Mouse (Mus musculus): Measurements from ENCODE around the gene Slc9a6. TPM values are rescaled to one million over a fixed set of nuclear protein-coding genes. Genes with fewer than 3 reads are reported as not detected.
A peak's percentile ranks its signal among the peaks of the same experiment; 100 is the strongest.

Slc9a6 gene
- total and polyA plus RNA-seq, 3 experiments = 5.2 to 7.6 (median 5.3) TPM

- Histone ChIP-seq H3K27me3 (replicated peaks) (no peaks in the 10 kb centered on the region), H3K27ac (ENCODE audit: insufficient read depth, low read depth) (no peak overlapping the region)
- dilution Hi-C loops (cut with MboI; ENCODE audit: extremely low pct_ligation_motif_present, extremely low pct_unique_long_range_greater_than_20kb, low sequenced_read_pairs) = no loop called here
These were observed 12.2 kb upstream of the Slc9a6 start for GRCm38 (mm10) chrX:56597219-56597886.

GRCm38 (mm10) chrX:56597887-56598640 lies 11.5 kb upstream of the Slc9a6 start, which contains the start of gene Mmgt1:
Gene Mmgt1, minus strand, starts transcription at chrX:56598069.
- Histone ChIP-seq H3K27me3 (replicated peaks) (no peaks in the 10 kb centered on the region), H3K9ac (ENCODE audit: insufficient read depth, low read depth) (peak within 1 kb of the TSS; percentile 87), H3K27ac (ENCODE audit: insufficient read depth, low read depth) (no peak within 1 kb of the TSS), H3K36me3 (replicated peaks in 1 of 2; ENCODE audit: control insufficient read depth in 1 of 2, insufficient read depth in 1 of 2, low read length in 1 of 2) (peaks cover 0 to 14% of the 10 kb centered on the region in 2 experiments), H3K4me2 (ENCODE audit: insufficient read depth, low read depth, poor library complexity, severe bottlenecking) (peak within 1 kb of the TSS; percentile 74), H3K4me3 (replicated peaks in 1 of 3; ENCODE audit: low read depth in 2 of 3, low read length in 2 of 3, poor library complexity in 1 of 3) (peak within 1 kb of the TSS; percentile 77), H3K79me2 (replicated peaks; ENCODE audit: control insufficient read depth, extremely low read depth, insufficient read depth, poor library complexity, severe bottlenecking) (peaks cover 10% of the 10 kb centered on the region), H3K4me1 (ENCODE audit: control insufficient read depth in 1 of 2, insufficient read depth in 2 of 2) (peaks cover 3 to 7% of the 10 kb centered on the region in 2 experiments; a peak in 3 of 4 replicates), H3K9me3 (replicated peaks; ENCODE audit: low read length) (no peaks in the 10 kb centered on the region)
- in situ Hi-C loops (cut with MboI; ENCODE audit: low pct_ligation_motif_present, low pct_unique_long_range_greater_than_20kb, low sequenced_read_pairs) (no loop called here), dilution Hi-C loops (cut with MboI; ENCODE audit: extremely low pct_ligation_motif_present, extremely low pct_unique_long_range_greater_than_20kb, low sequenced_read_pairs) (no loop called here)
- peak; percentile 92 for DNase-seq (ENCODE audit: extremely low read depth)
- peak; percentile 15; the same call in 1 of the 2 replicates for TF ChIP-seq ZMIZ1 (IDR thresholded peaks at IDR 0.05; ENCODE audit: low read depth, low read length)
- 0 out of 2 replicates have a peak, but pooled peaks have one; percentile 29 for TF ChIP-seq E2F4 (IDR thresholded peaks at IDR 0.05; ENCODE audit: insufficient replicate concordance, low read depth, low read length)
- TF ChIP-seq PAX5 (IDR thresholded peaks at IDR 0.05; ENCODE audit: low read length) = no peak
- TF ChIP-seq POLR2A (IDR thresholded peaks at IDR 0.05; ENCODE audit: low read depth, low read length) = peak; percentile 54; the same call in 1 of the 2 replicates
- TF ChIP-seq ZNF384 (IDR thresholded peaks at IDR 0.05; ENCODE audit: low read depth, low read length) = no peak
- TF ChIP-seq KAT2A (IDR thresholded peaks at IDR 0.05; ENCODE audit: insufficient replicate concordance, low read length) = peak; percentile 65; the same call in 1 of the 2 replicates
- TF ChIP-seq ETS1 (conservative IDR thresholded peaks at IDR 0.05; ENCODE audit: low read depth, low read length) = no peak
- peak; percentile 95 for TF ChIP-seq ELF1 (IDR thresholded peaks at IDR 0.05; ENCODE audit: low read depth, low read length)
- 0 out of 2 replicates have a peak, but pooled peaks have one; percentile 28 for TF ChIP-seq TBP (conservative IDR thresholded peaks at IDR 0.05; ENCODE audit: low read depth, low read length)
- TF ChIP-seq CHD2 (IDR thresholded peaks at IDR 0.05; ENCODE audit: low read length) = 0 out of 2 replicates have a peak, but pooled peaks have one; percentile 42
- TF ChIP-seq IRF4 (IDR thresholded peaks at IDR 0.05; ENCODE audit: low read depth, low read length) = no peak
- no peak for TF ChIP-seq POLR2AphosphoS2 (IDR thresholded peaks at IDR 0.05; ENCODE audit: low read depth, low read length)
- no peak for TF ChIP-seq JUN (IDR thresholded peaks at IDR 0.05; ENCODE audit: insufficient read depth, low read depth, low read length)
- peak; percentile 90 for TF ChIP-seq HCFC1 (IDR thresholded peaks at IDR 0.05; ENCODE audit: low read depth, low read length)
- TF ChIP-seq NRF1 (IDR thresholded peaks at IDR 0.05; ENCODE audit: low read depth, low read length) = peak; percentile 94
- TF ChIP-seq GABPA (IDR thresholded peaks at IDR 0.05; ENCODE audit: insufficient replicate concordance, low read depth, low read length) = no peak; the same call in 1 of the 2 replicates
- no peak for TF ChIP-seq MAZ (IDR thresholded peaks at IDR 0.05; ENCODE audit: low read depth, low read length)
- peak; percentile 84 for TF ChIP-seq SIN3A (IDR thresholded peaks at IDR 0.05; ENCODE audit: low read length)
- TF ChIP-seq TCF12 (IDR thresholded peaks at IDR 0.05; ENCODE audit: low read depth, low read length) = peak; percentile 49; the same call in 1 of the 2 replicates
- TF ChIP-seq MAFK (IDR thresholded peaks at IDR 0.05; ENCODE audit: insufficient replicate concordance, low read length) = no peak
- TF ChIP-seq NELFE (IDR thresholded peaks at IDR 0.05; ENCODE audit: low read depth, low read length) = 0 out of 2 replicates have a peak, but pooled peaks have one; percentile 23
- TF ChIP-seq MEF2A (IDR thresholded peaks at IDR 0.05; ENCODE audit: borderline replicate concordance, low read depth, low read length) = peak; percentile 48; the same call in 1 of the 2 replicates
- TF ChIP-seq RCOR1 (conservative IDR thresholded peaks at IDR 0.05; ENCODE audit: low read depth, low read length) = no peak
- TF ChIP-seq EP300 (IDR thresholded peaks at IDR 0.05; ENCODE audit: low read length) = no peak

More at GRCm38 (mm10) chrX:56597219-56597886, 12.2 kb upstream of the Slc9a6 start:
- Histone ChIP-seq H3K9ac (ENCODE audit: insufficient read depth, low read depth) (peak overlapping the region; percentile 87), H3K79me2 (replicated peaks; ENCODE audit: control insufficient read depth, extremely low read depth, insufficient read depth, poor library complexity, severe bottlenecking) (peaks cover 10% of the 10 kb centered on the region), H3K9me3 (replicated peaks; ENCODE audit: low read length) (no peaks in the 10 kb centered on the region), H3K4me1 (ENCODE audit: control insufficient read depth in 1 of 2, insufficient read depth in 2 of 2) (peaks cover 3 to 7% of the 10 kb centered on the region in 2 experiments; a peak in 3 of 4 replicates), H3K4me3 (replicated peaks in 1 of 3; ENCODE audit: low read depth in 2 of 3, low read length in 2 of 3, poor library complexity in 1 of 3) (peak overlapping the region; percentile 77), H3K36me3 (replicated peaks in 1 of 2; ENCODE audit: control insufficient read depth in 1 of 2, insufficient read depth in 1 of 2, low read length in 1 of 2) (peaks cover 0 to 14% of the 10 kb centered on the region in 2 experiments), H3K4me2 (ENCODE audit: insufficient read depth, low read depth, poor library complexity, severe bottlenecking) (0 out of 2 replicates have a peak overlapping the region, but pooled peaks have one; percentile 33)
- in situ Hi-C loops (cut with MboI; ENCODE audit: low pct_ligation_motif_present, low pct_unique_long_range_greater_than_20kb, low sequenced_read_pairs) = no loop called here
- DNase-seq (ENCODE audit: extremely low read depth) = no peak
- TF ChIP-seq MXI1 (IDR thresholded peaks at IDR 0.05; ENCODE audit: low read depth, low read length) = no peak
- TF ChIP-seq ZNF384 (IDR thresholded peaks at IDR 0.05; ENCODE audit: low read depth, low read length) = no peak
- no peak for TF ChIP-seq CHD2 (IDR thresholded peaks at IDR 0.05; ENCODE audit: low read length)
- TF ChIP-seq UBTF (IDR thresholded peaks at IDR 0.05; ENCODE audit: low read depth, low read length) = 0 out of 2 replicates have a peak, but pooled peaks have one; percentile 47
- no peak for TF ChIP-seq TBP (conservative IDR thresholded peaks at IDR 0.05; ENCODE audit: low read depth, low read length)
- TF ChIP-seq CTCF (conservative IDR thresholded peaks at IDR 0.05 in 1 of 2, IDR thresholded peaks at IDR 0.05 in 1 of 2; ENCODE audit: low read depth in 2 of 2, low read length in 2 of 2) = peak in 1 of 2 experiments; percentile 26; a peak in 1 of 4 replicates
- TF ChIP-seq MAZ (IDR thresholded peaks at IDR 0.05; ENCODE audit: low read depth, low read length) = no peak
- TF ChIP-seq RAD21 (IDR thresholded peaks at IDR 0.05; ENCODE audit: low read depth, low read length) = peak; percentile 3
- no peak for TF ChIP-seq ZKSCAN1 (IDR thresholded peaks at IDR 0.05; ENCODE audit: borderline replicate concordance, low read depth, low read length)
- TF ChIP-seq ETS1 (conservative IDR thresholded peaks at IDR 0.05; ENCODE audit: low read depth, low read length) = no peak
- TF ChIP-seq MAFK (IDR thresholded peaks at IDR 0.05; ENCODE audit: insufficient replicate concordance, low read length) = no peak
